Mouse (Mus musculus): Measurements from ENCODE around the gene Ccno.

- TF ChIP-seq CTCF (IDR thresholded peaks at IDR 0.05; ENCODE audit: insufficient read depth, low read length) (no peak), POLR2A (IDR thresholded peaks at IDR 0.05; ENCODE audit: borderline replicate concordance, extremely low read depth, low read depth, low read length) (no peak)
Observed at GRCm38 (mm10) chr13:112997369-112997768, 9.8 kb downstream of the Ccno start.

All from lung, adult 2 months (tissue).